Mouse (Mus musculus) ES-Bruce4 (cell line): ENCODE results near the gene A430078G23Rik.

ENCODE experiments used
- CTCF ChIP-seq: IDR thresholded peaks from one replicate; pipeline ENCODE4 v1.8.1; 2011; ENCODE audit warnings: low read depth, low read length
- POLR2A ChIP-seq: IDR thresholded peaks from one replicate; pipeline ENCODE4 v1.8.1; 2011; ENCODE audit warnings: low read length; ENCODE audit not compliant: insufficient read depth

DNA sequence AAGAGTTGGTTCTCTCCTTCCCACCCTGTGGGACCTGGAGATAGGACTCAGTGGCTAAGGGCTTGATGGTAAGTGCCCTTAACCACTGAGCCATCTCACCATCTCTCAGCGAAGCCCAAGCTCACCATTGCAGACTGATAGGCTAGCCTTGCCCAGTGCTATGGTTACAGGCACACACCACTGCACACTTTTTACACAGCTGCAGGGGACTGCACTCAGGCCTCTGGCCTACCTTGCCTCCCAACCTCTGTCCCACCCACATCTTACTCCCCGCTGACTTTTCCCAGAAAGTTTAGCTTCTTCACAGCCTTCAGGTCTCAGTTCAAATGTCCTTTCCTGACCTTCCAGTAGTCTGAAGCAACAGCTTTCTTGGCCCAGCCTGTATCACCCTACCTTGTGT lies 21.5 kb upstream of the A430078G23Rik start:
- no peak for TF ChIP-seq CTCF
- TF ChIP-seq POLR2A = no peak
